Mouse (Mus musculus) hematopoietic stem cell, adult 5-6 weeks (primary cell): ENCODE measurements around the gene Maats1. TPM values are rescaled to one million over a fixed set of nuclear protein-coding genes. Genes with fewer than 3 reads are reported as not detected.

Experiments
- ATAC-seq, 2 experiments: fragments of 125-278 bp in 1 of 2; replicated peaks in 1 of 2; 2 replicates each; pipeline ENCODE4 v1.8.0; 2016 to 2017; ENCODE audit warnings: inconsistent platforms in 2 of 2, mild to moderate bottlenecking in 2 of 2, moderate number of reproducible peaks in 2 of 2, low read depth in 1 of 2, moderate TSS enrichment in 1 of 2; ENCODE audit not compliant: low FRiP score in 2 of 2, poor library complexity in 2 of 2, severe bottlenecking in 2 of 2, insufficient read depth in 1 of 2, low TSS enrichment in 1 of 2
- total RNA-seq: library from RNA; stranded (forward); fragments of 172-1452, 232-1000 nt; gene quantifications from 2 replicates; pipeline ENCODE4 v1.2.3, GENCODE M21; 2017

Maats1 gene
- not detected in 2 replicates for total RNA-seq

GRCm38 (mm10) chr16:38341396-38342324 lies at the start of gene Maats1:
TSS of gene Maats1 (minus strand) at chr16:38342143.
- peak; percentile 81 to 85 for ATAC-seq

- no peak for ATAC-seq
These were observed 48.4 kb upstream of the Maats1 start for GRCm38 (mm10) chr16:38390322-38390721.

GRCm38 (mm10) chr16:38389284-38389893 lies 47.4 kb upstream of the Maats1 start:
- no peak for ATAC-seq

GRCm38 (mm10) chr16:38388757-38389156 lies 46.8 kb upstream of the Maats1 start:
- ATAC-seq, result no peak

- no peak for ATAC-seq
These were observed 45.4 kb upstream of the Maats1 start for GRCm38 (mm10) chr16:38387389-38387788.

- ATAC-seq, result no peak
These were observed 43.8 kb upstream of the Maats1 start for GRCm38 (mm10) chr16:38385700-38386099.

GRCm38 (mm10) chr16:38385184-38385634 lies 43.3 kb upstream of the Maats1 start:
- ATAC-seq, result no peak

- no peak for ATAC-seq
These were observed 41.7 kb upstream of the Maats1 start for GRCm38 (mm10) chr16:38383683-38384082.

GRCm38 (mm10) chr16:38379926-38380325 lies 38.0 kb upstream of the Maats1 start:
- no peak for ATAC-seq

GRCm38 (mm10) chr16:38379493-38379892 lies 37.5 kb upstream of the Maats1 start:
- no peak for ATAC-seq

GRCm38 (mm10) chr16:38379088-38379487 lies 37.1 kb upstream of the Maats1 start:
- no peak for ATAC-seq

GRCm38 (mm10) chr16:38378591-38378990 lies 36.6 kb upstream of the Maats1 start:
- ATAC-seq, result no peak

GRCm38 (mm10) chr16:38377546-38377945 lies 35.6 kb upstream of the Maats1 start:
- ATAC-seq, result no peak

GRCm38 (mm10) chr16:38376841-38377249 lies 34.9 kb upstream of the Maats1 start:
- ATAC-seq, result peak; percentile 30 to 42

- ATAC-seq, result peak; percentile 54 to 57
These were observed 34.4 kb upstream of the Maats1 start for GRCm38 (mm10) chr16:38376163-38376840.

- no peak for ATAC-seq
These were observed 33.2 kb upstream of the Maats1 start for GRCm38 (mm10) chr16:38375182-38375581.

- ATAC-seq, result no peak
These were observed 32.6 kb upstream of the Maats1 start for GRCm38 (mm10) chr16:38374379-38375140.
